ENCODE assay signal across 20 mouse cellular contexts in the genomic region with DNA sequence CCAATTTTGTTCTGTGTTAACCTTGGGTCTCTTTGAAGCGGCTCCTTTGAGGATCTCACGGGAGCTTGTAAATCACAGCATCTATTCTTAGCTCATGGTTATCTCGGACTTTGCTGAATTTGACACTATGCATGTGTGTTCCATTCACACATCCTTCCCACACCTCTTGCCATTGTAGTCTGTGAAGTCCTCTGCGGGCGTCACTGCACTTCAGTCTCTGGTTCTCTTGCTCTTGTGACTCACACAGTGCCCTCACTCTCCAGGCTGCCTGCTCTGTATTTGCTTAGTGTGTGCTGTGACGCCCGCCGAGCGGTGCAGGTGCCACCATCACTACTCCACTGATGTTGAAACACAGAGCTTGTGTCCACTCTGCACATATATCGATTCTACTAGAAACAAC.
"Had no signal": no experiment of that assay in that cellular context is flagged by ENCODE, and none has a peak within 500 bp of the region (broad histone marks: within the 10 kb centered on the region; RNA-seq: fewer than 3 reads in every experiment).

No protein-coding gene starts in this region.

- H3K9me3 ChIP-seq: limb, embryonic 12.5 days; limb, embryonic 15.5 days; midbrain, embryonic 12.5 days; midbrain, embryonic 15.5 days; neural tube, embryonic 12.5 days; neural tube, embryonic 15.5 days had no signal

- H3K4me2 ChIP-seq: limb, embryonic 12.5 days; limb, embryonic 15.5 days; liver, embryonic 11.5 days; lung, embryonic 14.5 days; midbrain, embryonic 12.5 days; midbrain, embryonic 15.5 days; neural tube, embryonic 12.5 days; neural tube, embryonic 15.5 days had no signal

- H3K27me3 ChIP-seq: limb, embryonic 12.5 days; limb, embryonic 15.5 days; midbrain, embryonic 12.5 days; midbrain, embryonic 15.5 days; neural tube, embryonic 12.5 days; neural tube, embryonic 15.5 days had no signal

- ATAC-seq: liver, postnatal 0 days; lung, postnatal 0 days; midbrain, embryonic 15.5 days had no signal

- H3K27ac ChIP-seq: limb, embryonic 12.5 days; limb, embryonic 15.5 days; liver, embryonic 14.5 days; macrophage; midbrain, embryonic 12.5 days; midbrain, embryonic 15.5 days; neural tube, embryonic 12.5 days; neural tube, embryonic 15.5 days; stomach, postnatal 0 days had no signal

- H3K36me3 ChIP-seq: limb, embryonic 12.5 days; limb, embryonic 15.5 days; midbrain, embryonic 12.5 days; midbrain, embryonic 15.5 days; neural tube, embryonic 12.5 days; neural tube, embryonic 15.5 days had no signal

- H3K9ac ChIP-seq: limb, embryonic 12.5 days; limb, embryonic 15.5 days; liver, embryonic 14.5 days; liver, postnatal 0 days; lung, embryonic 14.5 days; midbrain, embryonic 12.5 days; midbrain, embryonic 15.5 days; neural tube, embryonic 12.5 days; neural tube, embryonic 15.5 days had no signal

- DNase-seq: kidney, postnatal 14 days; kidney, postnatal 4 days; left cerebral cortex, postnatal 4 days; liver, postnatal 0 days; lung, embryonic 14.5 days; right cerebral cortex, adult 18-20 months; right cerebral cortex, postnatal 14 days; right cerebral cortex, postnatal 4 days; thymus, postnatal 25 days had no signal

- H3K4me1 ChIP-seq: limb, embryonic 12.5 days; limb, embryonic 15.5 days had no signal

- H3K4me3 ChIP-seq: limb, embryonic 12.5 days; limb, embryonic 15.5 days; midbrain, embryonic 12.5 days; midbrain, embryonic 15.5 days; neural tube, embryonic 12.5 days; neural tube, embryonic 15.5 days had no signal
